Mouse (Mus musculus): ENCODE results near the gene Pus3. TPM values are rescaled to one million over a fixed set of nuclear protein-coding genes. Genes with fewer than 3 reads are reported as not detected.

Pus3 gene
- total RNA-seq (2021) = 10 to 100 TPM; 12.0 to 12.1 TPM
- long read RNA-seq, experiment 1, partial matches to known transcripts = 6 of 15 reads
- long read RNA-seq, experiment 1, other reads (novel, unspliced or antisense) = 5 of 15 reads
- long read RNA-seq, experiment 2, partial matches to known transcripts = 0 of 5 reads
- long read RNA-seq, experiment 2, other reads (novel, unspliced or antisense) = 2 of 5 reads

DNA sequence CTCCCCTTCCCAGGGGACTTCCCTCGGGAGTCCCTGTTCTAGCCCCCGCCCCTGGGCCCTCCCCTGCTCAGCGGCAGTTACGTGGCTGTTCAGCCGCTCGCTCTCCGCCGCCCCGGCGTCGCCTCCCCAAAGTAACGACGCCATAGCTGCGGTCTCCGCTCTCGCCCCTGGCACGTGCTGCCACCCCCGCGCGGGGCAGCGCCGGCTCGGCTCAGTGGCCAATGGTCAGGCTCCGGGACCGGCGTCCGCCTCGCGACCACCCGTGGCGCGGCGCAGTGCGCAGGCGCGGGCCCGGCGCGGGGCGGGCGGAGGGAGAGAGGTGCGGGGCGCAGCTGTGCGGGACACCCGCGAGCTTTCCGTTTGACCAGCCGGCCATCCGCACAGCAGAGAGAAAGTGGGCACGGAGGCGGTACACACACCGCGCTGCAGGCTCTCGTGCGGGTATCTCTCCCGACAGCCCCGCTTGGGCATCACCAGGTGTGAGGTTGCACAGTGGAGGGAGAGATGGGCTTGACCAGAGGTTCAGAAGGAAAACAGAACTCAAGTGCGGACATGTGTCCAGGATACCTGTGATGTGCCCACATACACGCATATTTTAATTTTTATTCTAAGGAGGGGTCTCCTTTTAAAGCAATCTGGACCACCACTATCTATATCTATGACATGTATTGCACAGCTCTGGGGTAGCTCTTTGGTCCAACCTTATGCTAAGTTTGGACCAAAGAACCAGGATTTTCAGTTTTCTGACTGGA lies at the start of gene Pus3, which contains the start of gene Ddx25:
TSS of gene Pus3 (plus strand) at position 339 of the 752 bp plus-strand sequence.
TSS of gene Ddx25 (minus strand) at position 272 of the 752 bp plus-strand sequence.
- peak; percentile 59 to 79 for DNase-seq (ENCODE audit: low spot score in 2 of 2)

DNA sequence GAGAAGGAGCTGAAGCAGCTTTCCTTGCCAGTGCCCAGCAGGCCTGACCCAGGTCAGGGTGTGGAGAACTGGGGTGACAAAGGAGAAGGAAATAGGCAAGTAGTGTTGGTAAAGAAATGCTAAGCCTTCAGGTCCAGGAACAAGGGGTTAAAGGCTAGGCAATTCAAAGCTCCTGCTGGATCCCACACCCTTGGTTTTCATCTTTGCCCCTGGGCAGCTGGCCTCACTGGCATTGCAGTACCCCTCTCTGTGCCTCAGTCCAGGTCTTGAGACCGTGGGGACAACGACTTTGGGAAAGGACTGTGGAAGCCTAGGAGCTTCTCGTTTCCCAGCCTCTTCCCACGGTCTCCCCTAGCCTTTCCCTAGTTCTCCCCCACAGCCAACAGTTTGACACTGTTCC lies 44.5 kb upstream of the Pus3 start:
- DNase-seq (ENCODE audit: low spot score in 2 of 2) = no peak

DNA sequence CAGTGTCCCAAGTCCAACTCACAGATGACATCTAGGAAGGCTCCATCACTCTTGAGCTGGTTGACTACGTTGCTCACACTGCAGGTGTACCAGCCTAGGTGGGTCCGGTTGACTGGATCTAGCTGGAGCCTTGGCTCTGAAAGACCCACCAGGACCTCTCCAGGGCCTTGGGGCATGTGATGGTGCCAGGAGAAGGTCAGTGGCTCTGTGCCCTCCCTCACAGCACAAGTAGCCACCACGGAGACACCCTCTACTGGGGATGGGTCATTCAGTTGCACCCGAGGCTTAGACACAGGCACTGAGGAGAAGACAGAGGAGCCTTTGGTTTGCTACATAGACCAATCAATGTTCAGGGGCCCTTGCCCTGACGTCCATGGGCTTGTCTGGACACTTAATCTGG lies 42.2 kb upstream of the Pus3 start:
- DNase-seq (ENCODE audit: low spot score in 2 of 2) = no peak

DNA sequence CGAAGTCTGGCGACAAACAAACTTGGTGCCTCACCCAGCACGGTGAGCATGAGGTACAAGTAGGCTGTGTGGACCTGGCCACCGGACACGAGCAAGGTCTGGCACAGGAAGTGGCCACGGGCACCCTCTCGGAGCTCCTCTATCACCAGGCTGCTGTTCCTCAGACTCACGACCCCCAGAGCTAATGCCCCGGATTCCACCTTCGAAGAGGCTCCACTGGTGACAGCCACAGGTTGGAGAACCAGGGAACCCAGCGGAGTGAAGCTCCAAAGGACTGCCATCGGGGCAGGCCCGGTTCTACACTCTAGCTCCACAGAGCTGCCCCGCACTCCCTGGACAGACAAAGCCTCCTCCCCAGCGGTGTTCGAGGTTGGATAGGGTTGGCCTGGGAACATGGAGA lies 41.7 kb upstream of the Pus3 start:
- no peak for DNase-seq (ENCODE audit: low spot score in 2 of 2)

DNA sequence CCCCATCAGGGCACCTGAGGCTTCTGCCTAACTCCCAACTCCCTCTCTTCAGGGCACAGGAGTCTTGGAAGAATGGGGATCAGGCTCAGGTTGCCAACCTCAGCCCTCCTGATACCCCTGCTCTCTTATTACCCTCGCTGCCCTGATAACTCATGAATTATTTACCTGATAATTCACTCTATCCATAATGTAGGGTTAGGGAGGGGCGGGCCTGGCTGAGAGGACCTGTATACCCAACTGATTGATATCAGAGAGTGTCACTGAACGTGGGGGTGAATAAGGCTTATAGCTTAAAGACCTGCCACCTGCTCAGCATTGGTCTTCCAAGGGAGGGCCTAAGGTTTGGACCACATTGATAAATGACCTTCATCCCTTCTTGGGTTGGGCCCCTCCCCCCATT lies 40.2 kb upstream of the Pus3 start, which contains the start of gene Gm1113:
TSS of gene Gm1113 (minus strand) at position 101 of the 400 bp plus-strand sequence.
- DNase-seq (ENCODE audit: low spot score in 2 of 2) = no peak

DNA sequence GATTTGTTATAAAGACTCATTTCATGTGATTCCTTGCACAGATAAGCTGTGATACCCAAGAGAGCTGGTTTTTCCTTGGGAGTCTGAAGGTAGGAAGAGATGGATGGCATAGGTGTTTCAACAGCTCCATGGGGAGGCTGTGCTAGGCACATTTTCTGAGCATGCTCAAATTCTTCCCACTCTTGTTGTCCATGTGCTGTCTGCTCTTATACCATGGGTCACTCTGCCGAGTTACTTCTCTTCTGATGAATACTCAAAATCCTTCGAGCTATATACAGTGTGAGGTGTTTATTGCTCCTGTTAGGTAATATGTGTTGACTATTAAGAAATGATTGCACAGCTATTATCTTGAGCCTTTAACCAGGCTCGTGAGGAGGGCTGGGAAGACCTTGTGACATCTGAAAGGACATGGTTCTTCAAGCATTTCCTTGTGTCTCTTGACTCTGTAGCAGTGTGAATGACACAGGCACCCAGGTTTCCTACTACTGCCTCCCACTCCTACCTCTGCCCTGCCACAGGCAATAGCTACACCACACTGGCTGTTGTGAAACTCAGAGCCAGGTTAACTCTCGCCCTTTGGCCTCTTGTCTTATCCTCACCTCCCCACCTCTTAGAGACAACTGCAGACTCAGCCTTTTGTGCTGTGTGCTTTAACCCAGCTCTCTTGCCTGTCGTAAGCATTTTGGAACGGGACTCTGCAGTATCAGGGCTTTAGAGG lies 37.6 kb upstream of the Pus3 start:
- DNase-seq (ENCODE audit: low spot score in 2 of 2) = no peak

DNA sequence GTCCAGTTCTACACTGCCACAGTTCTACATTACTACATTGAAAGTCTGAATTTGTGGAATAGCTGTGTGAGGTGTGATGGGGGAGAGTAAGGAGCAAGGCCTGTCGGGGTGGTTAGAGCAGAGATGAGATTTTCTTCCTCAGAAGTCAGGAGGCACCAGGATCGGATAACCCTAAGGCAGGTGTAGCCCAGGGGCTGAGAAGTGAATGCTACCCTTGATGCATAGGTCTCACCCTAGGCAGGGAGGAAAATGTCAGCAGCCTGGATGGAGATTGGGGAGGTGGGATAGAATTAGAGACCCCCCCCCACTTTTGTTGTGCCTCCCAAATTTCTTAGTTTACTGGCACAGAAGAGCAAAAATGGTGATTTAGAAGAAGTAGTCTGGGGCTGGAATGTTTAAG lies 36.2 kb upstream of the Pus3 start:
- DNase-seq (ENCODE audit: low spot score in 2 of 2) = no peak

DNA sequence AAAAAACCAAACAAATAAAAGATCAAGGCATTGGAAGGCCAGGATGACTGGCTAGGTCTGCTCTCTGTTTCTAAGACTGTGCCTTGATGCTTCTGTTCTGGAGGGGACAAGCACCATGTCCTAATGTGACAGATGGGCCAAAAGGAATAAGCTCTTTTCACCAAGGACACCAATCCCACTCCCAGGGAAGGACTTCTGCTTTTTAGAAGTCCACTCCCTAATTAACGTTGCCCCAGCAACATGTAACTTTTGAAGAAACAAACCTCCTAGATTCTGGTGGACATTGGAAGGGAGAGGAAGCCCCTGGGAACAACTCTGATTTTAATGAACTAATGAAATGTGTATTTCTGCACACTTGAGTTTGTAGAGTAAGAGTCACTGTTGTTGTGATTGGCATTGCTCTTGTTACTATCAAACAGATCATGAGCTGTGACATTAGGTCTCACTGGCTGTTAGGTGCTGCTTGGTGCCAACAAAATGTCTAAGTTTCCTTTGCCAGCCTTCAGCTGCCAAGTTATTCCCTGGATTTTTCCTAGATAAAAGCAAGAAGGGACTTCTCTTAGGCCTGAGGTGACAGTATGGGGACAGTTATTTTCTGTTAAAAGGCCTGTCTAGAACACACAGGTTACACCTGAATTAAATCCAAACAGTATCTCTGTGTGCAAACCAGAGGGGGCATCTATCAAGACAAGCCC lies 35.4 kb upstream of the Pus3 start:
- no peak for DNase-seq (ENCODE audit: low spot score in 2 of 2)

DNA sequence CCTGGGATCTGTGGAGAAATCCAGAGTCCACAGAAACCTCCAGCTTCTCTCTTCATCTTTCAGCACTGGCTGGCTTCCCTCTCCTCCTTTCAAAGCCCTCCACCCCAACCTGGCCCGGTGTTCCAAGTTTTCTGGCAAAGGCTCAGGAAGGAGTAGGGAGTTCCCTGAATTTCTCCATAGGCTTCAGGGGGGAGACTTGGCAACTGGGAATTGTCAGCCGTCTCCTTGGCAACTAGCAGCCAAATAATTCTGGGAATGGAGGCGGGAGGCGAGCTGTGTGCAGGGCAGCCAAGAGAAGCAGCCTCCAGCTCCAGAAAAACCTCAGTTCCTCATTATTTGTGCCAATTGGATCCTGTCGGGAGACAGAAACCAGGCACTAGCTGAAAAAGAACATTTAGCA lies 34.9 kb upstream of the Pus3 start:
- DNase-seq (ENCODE audit: low spot score in 2 of 2) = peak; percentile 28 to 63

DNA sequence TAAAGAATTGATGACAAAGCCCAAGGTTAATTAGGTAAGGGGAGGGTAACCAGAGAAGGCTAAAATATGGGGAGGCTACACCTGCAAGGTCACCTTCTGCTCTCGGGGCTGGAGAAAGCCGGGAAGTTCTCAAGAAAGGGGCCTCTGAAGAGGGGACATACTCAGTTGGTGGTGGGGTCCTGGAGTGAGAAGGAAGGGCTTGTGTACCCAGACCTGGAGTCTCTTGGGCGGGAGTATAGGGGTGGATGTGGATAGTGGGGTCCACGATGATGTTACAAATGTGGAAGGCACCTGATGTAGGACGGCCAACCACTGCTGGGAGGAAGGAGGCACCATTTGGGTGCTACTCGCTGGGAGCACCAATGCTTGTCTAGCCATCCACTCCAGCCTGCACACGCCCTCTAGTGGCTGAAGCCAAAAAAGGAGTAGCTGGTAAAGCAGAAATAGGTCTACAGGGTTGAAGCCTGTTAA lies 34.4 kb upstream of the Pus3 start:
- peak; percentile 80 for DNase-seq (ENCODE audit: low spot score in 2 of 2)

DNA sequence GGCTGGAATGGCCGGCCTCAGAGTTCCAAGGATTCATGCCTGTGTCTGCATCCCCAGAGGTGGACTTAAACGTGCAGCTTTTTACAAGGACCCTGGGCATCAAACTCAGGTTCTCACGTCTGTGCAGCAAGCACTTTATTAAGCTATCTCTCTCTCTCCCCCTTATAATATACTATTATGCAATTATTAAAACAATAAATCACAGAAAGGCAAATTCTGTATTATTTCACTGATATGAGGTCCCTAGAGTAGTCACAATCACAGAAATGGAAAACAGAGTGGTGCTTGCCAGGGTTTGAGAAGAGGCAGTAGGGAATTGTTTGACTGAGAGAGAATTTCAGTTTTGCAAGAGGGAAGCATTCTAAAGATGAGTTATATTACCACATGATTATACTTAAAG lies 29.3 kb upstream of the Pus3 start:
- DNase-seq (ENCODE audit: low spot score in 2 of 2) = no peak

DNA sequence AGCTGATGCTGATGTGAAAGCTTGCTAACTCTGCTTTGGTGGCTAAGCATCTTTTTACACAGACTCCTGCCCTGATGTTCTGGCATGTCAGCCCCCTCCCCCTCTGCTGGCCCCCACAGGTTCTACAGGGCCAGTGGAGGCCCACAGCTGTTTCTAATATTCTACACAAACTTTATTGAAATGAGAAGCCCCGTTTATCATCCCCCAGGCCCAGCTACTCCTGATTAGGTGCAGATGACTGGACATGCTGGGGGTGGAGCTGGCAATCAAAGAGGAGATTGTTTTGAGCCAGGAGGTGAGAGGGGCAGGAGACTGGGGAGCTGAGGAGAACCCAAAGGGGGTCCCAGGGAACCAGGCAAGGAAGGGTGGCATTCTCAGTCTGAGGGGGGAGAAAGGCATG lies 28.6 kb upstream of the Pus3 start:
- DNase-seq (ENCODE audit: low spot score in 2 of 2) = no peak

DNA sequence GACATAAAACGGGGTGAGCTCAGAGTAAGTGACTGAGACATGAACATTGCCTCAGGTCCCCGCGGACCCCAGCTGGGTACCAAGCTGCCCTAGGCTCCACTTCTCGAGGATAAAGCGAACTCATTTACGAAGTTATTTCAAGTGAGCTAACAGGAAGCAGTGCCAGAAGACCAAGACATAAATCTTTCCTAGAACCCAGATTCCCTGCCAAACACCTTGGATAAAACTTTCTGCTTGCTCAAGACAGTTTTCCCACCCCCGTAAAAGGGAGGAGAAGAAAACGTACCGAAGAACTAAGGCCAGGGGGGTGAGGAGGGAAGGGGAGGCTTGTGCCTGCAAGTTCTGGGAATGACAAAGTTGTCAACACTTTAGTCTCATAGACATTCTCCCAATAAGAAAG lies 25.1 kb upstream of the Pus3 start:
- no peak for DNase-seq (ENCODE audit: low spot score in 2 of 2)

DNA sequence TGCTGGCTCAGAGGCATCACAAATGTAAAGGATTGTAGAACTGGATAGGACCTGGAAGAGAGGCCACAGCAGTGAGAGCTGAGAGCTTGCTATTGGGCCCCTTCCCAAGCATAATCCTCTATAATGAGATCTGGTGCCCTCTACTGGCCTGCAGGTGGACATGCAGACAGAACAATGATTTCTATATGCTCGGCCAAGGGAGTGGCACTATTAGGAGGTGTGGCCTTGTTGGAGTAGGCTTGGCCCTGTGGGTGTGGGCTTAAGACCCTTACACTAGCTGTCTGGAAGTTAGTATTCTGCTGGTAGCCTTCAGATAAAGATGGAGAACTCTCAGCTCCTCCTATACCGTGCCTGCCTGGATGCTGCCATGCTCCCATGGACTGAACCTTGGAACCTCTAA lies 23.3 kb upstream of the Pus3 start:
- peak; percentile 48 to 60 for DNase-seq (ENCODE audit: low spot score in 2 of 2)

DNA sequence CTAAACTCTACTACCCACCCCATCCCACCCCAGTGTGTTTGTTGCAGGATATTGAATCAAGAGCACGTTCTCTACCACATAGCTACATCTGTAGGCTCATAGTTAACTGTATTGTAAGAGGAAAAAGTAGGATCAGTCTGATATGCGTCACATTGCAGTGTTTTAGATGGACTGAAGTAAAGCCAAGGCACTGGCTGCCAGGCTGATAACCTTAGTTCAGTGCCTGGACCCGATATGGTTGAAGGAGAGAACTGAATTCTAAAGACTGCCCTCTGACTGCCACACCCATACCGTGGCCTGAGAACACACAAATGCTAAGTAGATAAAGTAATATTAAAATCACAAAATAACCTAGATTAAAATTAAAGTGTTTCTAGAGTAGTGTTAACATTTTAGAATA lies 22.5 kb upstream of the Pus3 start:
- DNase-seq (ENCODE audit: low spot score in 2 of 2) = no peak

DNA sequence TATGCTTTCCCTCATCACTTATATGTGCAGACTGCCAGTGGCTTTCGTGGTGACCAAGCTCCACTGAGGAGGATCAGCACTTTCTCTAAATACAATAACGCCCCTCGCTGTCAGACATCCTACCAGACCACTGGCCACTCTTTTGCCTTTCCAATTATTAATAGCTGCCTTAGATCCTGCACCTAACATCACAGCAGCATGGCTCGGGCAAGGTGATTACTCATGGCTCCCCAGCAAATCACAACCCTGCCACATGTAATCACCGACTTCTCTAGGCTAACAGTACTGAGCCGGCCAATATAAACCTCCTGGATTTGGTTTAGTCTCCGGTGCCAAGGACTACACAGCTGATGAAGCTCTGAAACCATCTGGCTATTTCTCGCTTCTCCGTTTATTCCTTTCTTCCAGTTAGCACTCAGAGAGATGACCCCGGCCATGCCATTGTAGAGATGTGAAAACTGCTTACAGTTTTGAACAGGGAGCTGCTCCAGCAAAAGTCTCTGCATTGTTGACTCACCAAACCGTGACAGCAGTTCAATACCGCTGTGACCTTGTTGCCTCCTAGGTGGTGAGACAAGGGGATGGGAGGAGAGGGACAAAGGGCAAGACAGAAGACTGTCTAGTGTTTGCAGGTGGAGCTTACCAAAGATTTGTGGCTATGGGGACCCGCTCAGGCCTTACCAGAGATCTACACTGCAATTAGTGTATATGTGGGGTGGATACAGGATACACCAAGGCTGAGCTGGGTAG lies 19.2 kb upstream of the Pus3 start:
- no peak for DNase-seq (ENCODE audit: low spot score in 2 of 2)

DNA sequence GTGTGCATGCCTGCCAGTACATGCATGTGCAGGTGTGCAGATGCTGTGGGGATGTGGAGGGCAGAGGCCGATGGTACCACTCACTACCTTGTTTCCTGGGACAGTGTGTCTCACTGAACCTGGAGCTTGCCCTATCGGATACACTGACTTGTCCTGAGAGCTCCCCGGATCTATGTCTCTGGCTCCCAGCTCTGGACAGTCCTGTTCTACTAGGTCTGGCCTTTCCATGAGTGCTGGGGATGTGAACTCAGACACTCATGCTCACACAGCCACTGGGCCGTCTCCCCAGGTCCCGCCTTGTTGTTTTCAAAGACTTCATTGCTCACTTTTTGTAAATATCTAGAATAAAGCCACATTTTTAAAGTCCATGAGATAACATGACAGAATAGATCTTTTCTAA lies 17.4 kb upstream of the Pus3 start:
- DNase-seq (ENCODE audit: low spot score in 2 of 2) = no peak

DNA sequence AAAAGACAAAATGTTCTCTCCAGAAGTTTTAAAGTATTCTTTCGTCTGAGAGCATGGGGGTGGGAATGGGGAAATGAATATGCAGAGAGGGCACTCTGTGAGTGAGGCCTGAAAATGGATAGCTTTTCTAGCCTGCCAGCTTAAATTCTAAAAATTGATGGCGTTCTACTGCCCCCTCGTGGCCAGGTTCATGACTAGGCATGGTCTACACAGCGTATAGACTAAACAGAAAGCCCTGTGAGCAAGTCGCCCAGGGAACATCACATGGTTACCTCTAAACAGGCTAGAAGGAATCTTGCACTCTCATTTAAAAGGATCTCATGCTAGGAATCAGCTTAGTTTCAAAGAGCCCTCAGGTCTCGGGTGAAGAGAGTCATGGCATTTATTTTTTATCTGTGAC lies 16.9 kb upstream of the Pus3 start:
- DNase-seq (ENCODE audit: low spot score in 2 of 2) = peak; percentile 73 to 87

DNA sequence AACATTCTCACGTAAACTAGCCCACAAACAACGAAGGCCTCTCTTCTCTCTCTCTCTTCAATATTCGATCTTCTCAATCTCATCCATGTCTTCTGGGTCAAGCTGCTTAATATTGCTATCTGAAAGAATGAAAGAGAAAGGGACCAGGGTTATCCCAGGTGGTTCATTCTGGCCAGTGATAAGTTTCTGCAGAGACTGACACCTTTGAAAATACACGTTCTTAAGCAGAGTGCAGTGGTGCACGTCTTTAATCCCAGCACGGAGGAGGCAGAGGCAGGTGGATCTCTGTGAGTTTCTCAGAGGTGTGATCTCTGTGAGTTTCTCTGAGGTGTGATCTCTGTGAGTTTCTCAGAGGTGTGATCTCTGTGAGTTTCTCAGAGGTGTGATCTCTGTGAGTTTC lies 16.5 kb upstream of the Pus3 start:
- no peak for DNase-seq (ENCODE audit: low spot score in 2 of 2)

DNA sequence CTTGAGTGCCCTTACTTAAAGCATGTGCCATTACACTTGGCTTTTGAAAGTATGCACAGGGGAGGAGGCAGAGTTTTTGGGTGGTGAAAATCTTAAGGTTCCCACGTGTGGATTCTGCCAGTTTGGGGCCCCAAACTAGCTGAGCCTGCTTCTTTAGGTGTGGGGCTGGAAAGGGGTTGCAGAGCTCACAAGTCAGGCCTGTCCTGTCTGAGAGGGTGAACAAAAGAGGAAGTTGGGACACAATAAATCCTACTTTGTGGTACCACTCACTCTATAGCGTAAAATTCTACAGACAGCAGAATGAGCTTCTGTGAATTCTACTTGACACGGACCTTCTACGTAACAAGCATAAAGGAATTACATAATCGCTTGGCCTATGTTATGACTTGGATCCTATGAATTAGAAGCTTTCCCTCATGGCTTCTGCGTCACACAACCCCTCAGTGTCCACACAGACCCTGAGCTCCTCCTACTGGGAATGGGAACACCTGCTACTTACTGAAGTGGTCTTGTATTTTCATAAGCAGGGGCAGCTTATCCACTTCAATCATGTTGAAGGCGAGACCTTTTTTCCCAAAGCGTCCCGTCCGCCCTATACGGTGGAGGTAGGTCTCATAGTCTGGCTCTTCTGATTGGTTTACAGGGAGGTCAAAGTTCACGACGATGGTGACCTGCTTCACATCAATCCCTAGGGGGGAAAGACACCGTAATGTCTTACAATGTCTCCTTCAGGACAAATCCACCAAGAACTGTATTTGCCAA lies 15.1 kb upstream of the Pus3 start:
- DNase-seq (ENCODE audit: low spot score in 2 of 2) = no peak

All from left cerebral cortex, adult 18-20 months (tissue).